Mouse (Mus musculus) thymus, postnatal 10 days (tissue): ENCODE measurements at regions not wholly inside any gene's neighbourhood (a gene's known extent, or its start where the extent isn't known, plus 50 kb on each side); places are given as distances from the start of the nearest gene placed in this dataset.
"Not testable (repeated sequence)": the region's sequence is repeated elsewhere in the genome, so short reads cannot be mapped to it uniquely, and the experiment has no call there.

Experiments
- DNase-seq, 2 experiments: peaks; one replicate each; pipeline ENCODE4 v3.0.0; 2021; ENCODE audit warnings: low spot score in 2 of 2

DNA sequence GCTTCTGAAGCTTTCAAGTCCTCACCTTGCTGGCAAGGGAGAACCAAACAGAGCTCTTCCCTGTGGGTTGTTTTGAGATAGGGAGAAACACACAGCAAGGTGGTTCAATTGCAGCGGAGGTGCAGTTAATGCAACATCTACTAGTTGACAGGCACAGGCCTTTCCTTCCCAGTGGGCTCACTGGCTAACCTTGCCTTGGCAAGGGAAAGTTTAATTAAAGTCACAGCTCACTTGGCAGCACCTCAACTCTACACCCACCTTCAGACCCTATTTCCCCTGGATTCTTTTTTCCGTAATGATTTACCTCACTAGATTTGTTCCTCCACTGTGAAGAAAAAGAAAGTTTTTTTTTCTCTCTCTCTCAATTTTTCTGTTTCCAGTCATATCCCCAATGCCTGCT is 314.5 kb downstream of the Tlr4 start:
- DNase-seq, result no peak

DNA sequence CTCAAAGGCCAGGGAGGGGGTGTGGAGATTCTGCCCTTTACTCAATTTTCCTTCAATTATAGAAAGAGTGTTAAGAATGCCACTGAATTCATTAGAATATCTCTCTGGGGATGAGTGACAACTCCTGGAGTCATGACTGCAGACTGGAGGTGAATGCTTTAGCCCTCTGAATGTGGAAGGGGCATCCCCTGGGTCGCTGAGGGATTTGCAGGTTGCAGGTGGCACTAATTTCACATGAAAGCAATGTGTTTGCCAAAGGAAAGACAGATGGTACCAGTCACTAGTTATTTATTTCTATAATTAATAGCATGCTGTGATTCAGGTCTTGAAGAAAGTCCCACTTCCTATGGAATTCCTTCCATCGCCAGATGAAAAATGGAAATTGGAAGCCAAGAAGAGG is 321.1 kb downstream of the Tlr4 start:
- no peak for DNase-seq

DNA sequence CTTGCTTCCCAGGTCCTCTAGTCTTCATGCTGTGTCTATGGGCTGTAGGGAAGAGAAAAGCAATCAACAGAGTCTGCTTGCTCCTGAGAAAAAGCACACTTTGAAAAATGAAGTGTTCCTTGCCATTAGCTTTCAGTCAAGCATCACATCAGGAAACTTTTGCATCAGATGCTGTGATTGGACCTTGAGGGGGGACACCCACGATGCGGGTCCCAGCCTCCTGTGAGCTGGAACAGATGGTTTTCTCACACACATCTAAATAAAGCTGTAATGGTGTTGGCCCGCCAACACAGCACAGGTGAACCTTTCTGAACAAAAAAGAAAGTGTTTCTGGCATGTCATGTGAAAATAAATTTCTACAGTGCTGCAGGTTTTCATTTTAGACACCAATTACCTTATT is 335.3 kb downstream of the Tlr4 start:
- DNase-seq, result no peak

DNA sequence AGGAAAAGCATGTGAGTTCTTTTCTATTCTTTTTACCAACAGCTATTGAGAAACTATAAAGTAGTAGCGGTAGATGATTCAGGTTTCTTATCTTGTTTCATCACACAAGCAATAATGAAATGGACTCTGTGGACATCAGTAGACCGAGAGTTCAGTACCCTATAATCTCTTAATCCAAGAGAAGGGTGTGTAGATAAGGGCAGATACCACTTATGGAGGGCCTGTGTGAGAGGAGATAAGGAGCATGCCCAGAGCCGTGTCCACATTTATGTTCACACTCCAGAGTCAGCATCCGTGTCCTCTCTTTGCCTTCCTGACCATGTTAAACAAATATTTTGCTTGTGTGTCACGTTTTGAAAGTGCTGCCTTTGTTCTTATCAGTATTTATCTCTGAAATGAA is 340.3 kb downstream of the Tlr4 start:
- DNase-seq, result no peak

DNA sequence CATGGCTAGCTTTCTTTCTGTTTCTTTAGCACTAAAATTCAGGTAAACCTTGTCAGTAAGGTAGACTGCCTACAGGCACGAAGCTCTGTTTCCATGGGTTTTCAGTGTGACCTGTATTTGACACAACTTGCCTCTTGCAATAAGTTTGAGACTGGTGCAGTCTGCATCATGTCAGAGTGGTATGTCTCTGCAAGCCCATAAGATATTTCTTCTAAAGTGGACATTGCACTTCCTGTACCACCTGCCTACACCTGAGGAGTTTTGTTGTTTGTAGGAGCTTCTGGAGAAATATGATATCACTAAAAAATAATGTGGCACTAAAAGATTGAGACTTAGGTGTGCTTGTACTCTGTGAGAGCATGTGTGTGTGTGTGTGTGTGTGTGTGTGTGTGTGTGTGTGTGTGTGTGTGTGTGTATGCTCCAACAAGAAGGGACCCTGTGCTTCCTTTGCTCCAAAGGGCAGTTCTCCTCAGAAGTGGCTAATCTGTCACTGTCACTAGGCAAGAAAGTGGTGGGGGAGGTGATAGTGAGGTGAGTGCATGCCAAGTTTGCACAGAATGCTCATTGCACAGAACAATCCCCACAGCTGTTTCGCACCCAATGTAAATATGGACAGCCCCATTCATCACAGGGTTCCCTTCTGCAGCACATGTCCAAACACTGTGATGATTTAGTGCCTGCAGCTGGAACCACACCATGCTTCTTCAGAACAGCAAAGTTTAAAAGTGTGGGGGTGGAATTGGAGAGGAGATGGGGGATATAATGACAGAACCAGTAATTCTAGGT is 360.5 kb downstream of the Tlr4 start:
- no peak for DNase-seq

DNA sequence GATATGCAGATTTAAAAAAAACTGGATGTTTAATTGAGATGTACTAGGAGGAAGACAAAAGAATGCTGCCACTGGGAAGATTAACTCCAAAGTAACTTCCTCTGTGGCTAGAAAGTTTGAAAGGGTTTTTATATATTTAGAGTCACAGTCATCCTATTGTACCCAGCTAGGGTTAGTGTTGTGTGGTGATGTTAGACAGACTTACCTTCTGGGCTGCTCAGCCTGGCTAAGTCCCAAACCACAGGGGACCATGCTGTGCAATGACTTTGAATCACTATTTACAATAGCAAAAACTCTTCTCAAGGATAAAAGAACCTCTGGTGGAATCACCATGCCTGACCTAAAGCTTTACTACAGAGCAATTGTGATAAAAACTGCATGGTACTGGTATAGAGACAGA is 363.2 kb downstream of the Tlr4 start:
- no peak for DNase-seq

DNA sequence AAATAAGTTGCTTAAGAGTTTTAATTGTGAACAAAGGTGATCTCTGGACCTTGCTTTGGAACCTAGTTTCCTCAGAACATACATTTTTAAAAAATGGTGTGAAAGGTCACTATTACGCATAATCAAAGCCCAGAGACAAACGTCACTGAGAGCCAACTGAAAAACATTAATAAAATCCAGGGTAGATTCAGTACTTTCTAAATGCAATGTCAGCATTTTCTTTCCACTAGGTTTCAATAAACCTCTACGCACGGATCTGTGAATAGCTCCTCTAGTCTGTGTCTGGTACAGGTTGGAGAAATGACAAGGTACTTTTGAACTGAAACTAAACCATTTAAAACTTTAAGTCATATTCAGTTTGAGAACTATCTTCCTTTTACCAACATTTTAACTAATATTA is 367.0 kb downstream of the Tlr4 start:
- no peak for DNase-seq

DNA sequence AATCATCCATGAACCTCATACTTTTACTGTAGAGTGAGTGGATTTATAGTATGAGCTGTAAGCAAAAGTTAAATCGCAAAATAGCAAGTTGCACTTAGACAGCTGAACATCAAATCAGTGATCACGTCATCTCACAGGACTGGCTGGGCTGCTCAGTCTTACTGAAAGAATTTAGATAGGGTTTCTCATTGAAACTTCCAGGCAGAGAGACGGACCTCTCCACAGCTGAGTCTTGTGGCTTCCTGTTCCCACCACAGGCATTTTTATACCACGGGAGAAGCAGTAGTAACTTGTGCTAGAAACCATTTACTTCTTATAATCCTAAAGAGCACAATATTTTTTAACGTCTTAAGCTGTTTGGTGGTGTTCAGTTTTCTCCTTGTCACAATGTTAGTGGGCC is 369.5 kb downstream of the Tlr4 start:
- no peak for DNase-seq

DNA sequence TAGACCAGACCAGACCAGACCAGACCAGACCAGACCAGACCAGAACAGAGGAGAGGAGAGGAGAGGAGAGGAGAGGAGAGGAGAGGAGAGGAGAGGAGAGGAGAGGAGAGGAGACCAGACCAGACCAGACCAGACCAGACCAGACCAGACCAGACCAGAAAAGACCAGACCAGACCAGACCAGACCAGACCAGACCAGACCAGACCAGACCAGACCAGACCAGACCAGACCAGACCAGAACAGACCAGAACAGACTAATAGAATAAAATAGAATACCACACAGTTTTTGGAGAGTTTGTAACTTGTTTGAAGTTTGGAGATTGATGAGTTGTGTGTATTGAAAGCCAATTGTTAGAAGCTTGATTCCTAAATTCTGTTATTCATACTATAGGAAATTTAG is 381.0 kb downstream of the Tlr4 start:
- DNase-seq, result peak; percentile 59 to 78

DNA sequence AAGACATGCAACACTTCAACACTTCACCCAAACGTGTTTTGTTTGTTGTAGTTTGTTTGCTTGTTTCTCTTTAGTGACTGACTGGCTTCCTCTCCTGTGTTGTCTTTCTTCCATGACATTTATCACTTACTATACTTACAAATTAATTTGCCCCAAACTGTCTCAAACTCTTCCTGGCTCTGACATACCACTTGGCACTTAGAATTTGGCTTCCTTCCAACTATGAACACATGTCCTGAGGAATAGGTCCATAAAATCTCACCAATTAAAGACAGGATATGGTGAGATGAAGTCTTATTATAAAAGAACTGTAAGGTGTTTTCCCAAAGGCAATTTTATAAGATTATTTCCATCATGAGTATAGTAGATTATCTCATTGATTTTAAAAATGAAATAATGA is 386.0 kb downstream of the Tlr4 start:
- DNase-seq, result no peak

DNA sequence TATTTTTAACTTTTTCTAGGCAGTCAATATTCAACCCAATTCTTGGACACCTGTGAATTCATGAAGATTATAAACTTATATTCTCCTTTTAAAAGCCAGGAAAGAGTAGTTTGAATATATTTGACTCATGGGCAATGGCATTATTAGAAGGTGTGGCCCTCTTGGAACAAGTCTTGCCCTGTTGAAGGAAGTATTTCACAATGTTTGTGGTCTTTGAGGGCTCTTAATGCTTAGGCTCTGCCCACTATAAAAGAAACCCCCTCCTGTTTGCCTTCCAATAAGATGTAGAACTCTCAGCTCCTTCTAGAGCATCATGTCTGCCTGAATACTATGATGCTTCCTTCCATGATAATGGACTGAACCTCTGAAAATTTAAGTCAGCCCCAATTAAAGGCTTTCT is 397.1 kb downstream of the Tlr4 start:
- no peak for DNase-seq

DNA sequence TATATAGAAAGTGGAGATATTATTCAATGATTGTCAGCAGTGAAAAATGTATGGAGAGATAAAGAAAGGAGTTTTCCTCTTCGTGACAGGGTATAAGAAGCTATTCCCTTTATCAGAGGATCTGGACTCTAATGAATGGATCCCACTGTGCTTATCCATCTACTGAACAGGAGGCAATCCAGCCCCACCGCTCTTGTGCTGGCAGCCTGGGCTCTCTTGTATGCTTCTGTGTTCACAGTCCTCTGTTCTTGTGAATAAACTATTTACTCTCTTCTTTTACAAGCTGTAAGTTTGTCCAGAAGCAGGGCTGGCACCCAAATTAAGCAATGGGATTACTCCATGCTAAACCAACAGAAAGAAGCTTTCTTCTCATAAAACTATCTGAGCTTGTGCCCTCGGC is 401.8 kb downstream of the Tlr4 start:
- DNase-seq, result no peak

DNA sequence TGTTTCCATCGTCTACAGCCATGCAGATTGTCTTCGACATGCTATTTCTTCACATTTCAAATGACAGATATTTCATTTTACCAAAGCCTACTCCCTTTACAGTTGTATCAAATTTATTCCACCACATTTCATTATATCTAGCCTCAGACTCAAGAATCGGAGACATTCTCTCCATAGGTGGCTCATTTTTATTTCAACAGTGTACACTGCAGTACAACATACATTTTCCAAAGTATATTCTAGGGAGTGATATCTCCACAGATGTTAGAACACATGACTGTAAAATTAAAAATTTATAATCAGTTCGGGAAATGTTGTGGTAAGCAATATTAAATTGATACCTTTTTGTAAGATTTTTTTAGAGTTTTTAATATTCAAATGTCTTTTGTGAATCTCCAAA is 446.2 kb downstream of the Tlr4 start:
- no peak for DNase-seq

DNA sequence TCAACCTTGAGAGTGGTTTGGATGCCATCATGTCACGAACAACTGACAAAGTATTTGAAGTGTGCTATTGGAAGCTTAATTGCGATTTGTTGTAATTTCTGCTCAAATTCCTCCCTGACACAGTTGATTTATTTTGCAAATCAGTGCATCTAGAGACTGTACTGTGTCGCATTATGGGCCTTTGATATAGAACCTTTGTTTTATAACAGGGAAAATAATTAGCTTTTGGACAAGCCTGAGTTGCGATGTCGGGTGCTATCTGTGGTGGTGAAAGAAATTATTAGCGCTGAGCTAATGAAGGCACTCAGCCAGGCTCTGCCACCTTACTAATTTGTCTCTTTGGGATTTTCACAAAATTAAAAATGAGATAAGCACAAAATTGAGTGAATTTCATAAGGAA is 473.6 kb downstream of the Tlr4 start:
- no peak for DNase-seq

DNA sequence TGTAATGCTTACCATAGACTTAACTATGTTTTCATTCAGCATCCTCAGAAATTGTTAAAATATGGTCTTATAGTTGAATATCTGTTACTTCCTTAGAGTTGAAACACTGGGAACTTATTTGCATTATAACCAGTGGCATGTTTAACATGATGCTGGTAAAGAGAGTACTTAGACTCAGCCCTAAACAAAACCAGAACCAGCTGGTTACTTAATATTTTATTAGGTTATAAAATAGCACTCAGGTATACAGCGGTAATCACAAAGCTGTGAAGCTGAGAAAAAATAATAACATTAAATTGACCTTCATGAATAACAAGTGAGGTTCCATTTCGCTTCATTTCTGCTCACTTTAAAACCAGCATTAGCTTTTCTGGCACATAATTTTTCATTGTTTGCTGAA is 474.4 kb downstream of the Tlr4 start:
- no peak for DNase-seq

DNA sequence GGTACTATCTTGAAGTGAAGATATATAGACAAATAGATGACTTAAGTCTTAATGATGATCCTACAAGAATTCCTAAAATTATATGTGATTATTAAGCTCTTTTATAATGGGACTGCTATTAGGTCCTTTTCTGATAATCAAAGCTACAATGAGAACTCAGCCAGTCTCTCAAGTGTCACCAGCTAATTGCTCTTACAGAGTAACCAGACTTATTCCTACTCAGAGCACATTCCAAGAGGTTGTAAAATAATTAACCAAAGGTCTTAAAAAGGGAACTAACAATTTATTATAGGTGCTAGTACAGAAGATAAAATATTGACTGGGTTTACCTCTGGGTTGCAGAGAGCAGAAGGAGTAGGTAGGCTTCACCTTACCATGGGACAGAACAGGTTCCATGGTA is 492.7 kb downstream of the Tlr4 start:
- DNase-seq, result not testable (repeated sequence)
